Mouse (Mus musculus): Measurements from ENCODE around the gene Lef1. TPM values are rescaled to one million over a fixed set of nuclear protein-coding genes. Genes with fewer than 3 reads are reported as not detected.
A peak's percentile ranks its signal among the peaks of the same experiment; 100 is the strongest.

Lef1 gene
- polyA plus RNA-seq, 2 experiments, result 0.12 to 0.25 TPM

DNA sequence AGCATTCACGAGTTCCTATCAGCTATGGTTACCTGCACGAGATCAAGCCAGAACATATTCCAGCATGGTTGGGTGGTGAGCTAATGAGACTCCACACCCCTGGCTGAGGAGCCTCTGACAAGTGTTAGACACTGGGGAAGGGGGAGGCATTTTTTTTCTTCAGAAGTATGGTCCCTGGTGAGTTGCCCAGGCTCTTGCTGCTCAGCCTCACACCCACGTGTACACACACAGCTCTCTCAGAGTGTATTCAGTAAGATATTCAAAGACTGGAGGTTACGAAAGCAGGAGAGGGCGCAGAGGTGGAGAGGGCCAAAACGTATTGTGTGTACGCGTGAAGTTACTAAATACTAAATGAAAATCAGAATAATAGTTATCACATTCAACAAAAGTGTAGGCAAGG lies 155.2 kb downstream of the Lef1 start:
- Histone ChIP-seq H3K4me1 (replicated peaks; ENCODE audit: control insufficient read depth in 2 of 2, insufficient read depth in 2 of 2, low read length in 1 of 2) (peaks cover 0 to 13% of the 10 kb centered on the region in 2 experiments; a peak in 2 of 4 replicates), H3K27me3 (ENCODE audit: control insufficient read depth, insufficient read depth, low read length) (no peaks in the 10 kb centered on the region), H3K9me3 (ENCODE audit: control insufficient read depth, low read length) (no peaks in the 10 kb centered on the region), H3K9ac (replicated peaks) (no peak overlapping the region), H3K27ac (no peak overlapping the region), H3K36me3 (replicated peaks; ENCODE audit: control insufficient read depth, insufficient read depth, low read depth) (no peaks in the 10 kb centered on the region), H3K4me2 (ENCODE audit: low read depth) (no peak overlapping the region), H3K4me3 (ENCODE audit: insufficient read depth in 1 of 2, low read depth in 2 of 2, low read length in 2 of 2) (no peak overlapping the region)
- DNase-seq (ENCODE audit: low read depth in 3 of 3, low spot score in 3 of 3) (no peak), ATAC-seq (ENCODE audit: insufficient read depth) (no peak)
- 67% methylated on average over 8 of the region's 8 CpGs for WGBS (ENCODE audit: insufficient replicate concordance)
- TF ChIP-seq CTCF (IDR thresholded peaks at IDR 0.05; ENCODE audit: low read depth), result no peak
- TF ChIP-seq EP300 (IDR thresholded peaks at IDR 0.05; ENCODE audit: low read depth), result no peak

DNA sequence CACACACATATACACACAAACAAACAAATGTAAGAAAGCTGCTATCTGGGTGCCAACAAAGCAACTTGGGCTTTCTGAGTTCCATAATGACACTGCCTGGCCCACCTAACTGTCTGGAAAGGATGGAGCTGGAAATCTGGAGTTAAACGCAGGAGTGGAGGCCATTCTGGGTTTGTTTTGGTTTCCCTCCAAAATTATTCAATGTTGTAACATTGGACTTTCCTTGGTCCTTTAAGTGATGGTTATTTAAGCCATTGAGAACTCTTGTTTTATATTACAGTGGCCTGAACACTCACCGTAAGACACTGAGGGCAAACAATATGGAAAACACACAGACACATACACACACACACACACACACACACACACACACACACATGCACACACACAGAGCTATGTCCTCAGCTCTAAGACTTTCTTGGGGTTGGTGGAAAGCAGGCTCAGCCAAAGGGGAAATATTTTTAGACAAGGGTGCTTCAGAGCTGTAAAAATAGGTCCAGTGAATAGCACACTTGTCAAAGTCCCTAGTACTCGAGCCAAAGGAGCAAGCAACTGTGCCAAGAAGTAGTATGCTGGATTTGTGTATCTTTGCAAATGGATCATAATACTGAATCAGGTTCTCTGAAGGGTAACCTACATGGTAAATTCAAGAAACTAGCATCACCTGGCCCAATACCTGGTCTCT lies 156.2 kb downstream of the Lef1 start:
- WGBS (ENCODE audit: insufficient replicate concordance), result 73% methylated on average over 3 of the region's 3 CpGs

DNA sequence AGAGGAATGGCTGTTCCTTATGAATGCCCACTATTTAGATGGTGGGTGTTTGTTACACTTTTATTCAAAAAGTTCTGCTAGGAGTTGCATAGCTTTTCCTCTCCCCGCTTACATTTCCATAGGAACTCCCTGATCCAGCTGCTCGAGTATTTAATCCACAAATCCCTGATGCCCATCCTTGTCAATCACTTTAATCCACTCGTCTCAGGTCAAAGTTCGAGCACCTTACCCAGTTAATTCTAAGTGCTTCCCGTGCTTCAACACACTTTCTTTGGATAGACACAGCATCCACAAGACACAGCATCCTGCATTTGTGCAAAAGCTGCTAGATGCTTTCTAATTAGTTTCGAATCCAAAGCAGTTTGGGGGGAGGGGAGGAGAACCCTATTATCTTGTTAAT lies 160.1 kb downstream of the Lef1 start:
- no peak for TF ChIP-seq EP300 (IDR thresholded peaks at IDR 0.05; ENCODE audit: low read depth)
- TF ChIP-seq CTCF (IDR thresholded peaks at IDR 0.05; ENCODE audit: low read depth), result no peak
- Histone ChIP-seq H3K9me3 (ENCODE audit: control insufficient read depth, low read length) (no peaks in the 10 kb centered on the region), H3K27ac (no peak overlapping the region), H3K4me3 (ENCODE audit: insufficient read depth in 1 of 2, low read depth in 2 of 2, low read length in 2 of 2) (peak overlapping the region; percentile 14 to 70; a peak in 3 of 4 replicates), H3K9ac (replicated peaks) (no peak overlapping the region), H3K4me2 (ENCODE audit: low read depth) (peak overlapping the region; percentile 85), H3K4me1 (replicated peaks; ENCODE audit: control insufficient read depth in 2 of 2, insufficient read depth in 2 of 2, low read length in 1 of 2) (peaks cover 0 to 27% of the 10 kb centered on the region in 2 experiments; a peak in 3 of 4 replicates), H3K36me3 (replicated peaks; ENCODE audit: control insufficient read depth, insufficient read depth, low read depth) (no peaks in the 10 kb centered on the region), H3K27me3 (ENCODE audit: control insufficient read depth, insufficient read depth, low read length) (no peaks in the 10 kb centered on the region)
- no peak for ATAC-seq (ENCODE audit: insufficient read depth)
- WGBS (ENCODE audit: insufficient replicate concordance), result 57% methylated on average over 6 of the region's 6 CpGs
- DNase-seq (ENCODE audit: low read depth in 3 of 3, low spot score in 3 of 3), result no peak

More for the DNA sequence above, 156.2 kb downstream of the Lef1 start:
- Histone ChIP-seq H3K27ac (no peak overlapping the region), H3K4me2 (ENCODE audit: low read depth) (no peak overlapping the region), H3K36me3 (replicated peaks; ENCODE audit: control insufficient read depth, insufficient read depth, low read depth) (no peaks in the 10 kb centered on the region), H3K4me1 (replicated peaks; ENCODE audit: control insufficient read depth in 2 of 2, insufficient read depth in 2 of 2, low read length in 1 of 2) (peaks cover 0 to 20% of the 10 kb centered on the region in 2 experiments; a peak in 3 of 4 replicates), H3K9ac (replicated peaks) (no peak overlapping the region), H3K9me3 (ENCODE audit: control insufficient read depth, low read length) (no peaks in the 10 kb centered on the region), H3K4me3 (ENCODE audit: insufficient read depth in 1 of 2, low read depth in 2 of 2, low read length in 2 of 2) (no peak overlapping the region), H3K27me3 (ENCODE audit: control insufficient read depth, insufficient read depth, low read length) (no peaks in the 10 kb centered on the region)
- TF ChIP-seq EP300 (IDR thresholded peaks at IDR 0.05; ENCODE audit: low read depth) (no peak), CTCF (IDR thresholded peaks at IDR 0.05; ENCODE audit: low read depth) (no peak)
- ATAC-seq (ENCODE audit: insufficient read depth) (no peak), DNase-seq (ENCODE audit: low read depth in 3 of 3, low spot score in 3 of 3) (no peak)

DNA sequence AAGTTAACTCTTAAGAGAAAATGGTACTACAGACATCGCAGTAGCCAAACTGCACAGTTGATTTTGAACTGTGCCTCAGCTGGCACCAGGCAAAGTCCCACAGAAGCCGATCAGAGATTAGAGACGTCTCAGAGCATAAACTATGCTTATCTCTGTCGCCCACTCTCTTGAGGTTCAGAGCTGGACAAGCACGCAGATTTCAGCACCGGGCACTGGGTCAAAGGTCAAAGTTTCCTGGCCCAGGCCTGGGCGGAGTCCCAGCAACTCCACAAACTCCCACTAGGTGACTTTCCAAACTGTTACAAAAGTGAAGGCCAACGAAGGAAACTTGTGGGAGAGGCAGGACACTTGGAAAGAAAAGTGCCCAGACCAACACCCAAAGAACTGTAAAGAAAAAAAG lies 160.9 kb downstream of the Lef1 start:
- Histone ChIP-seq H3K4me3 (ENCODE audit: insufficient read depth in 1 of 2, low read depth in 2 of 2, low read length in 2 of 2) (peak overlapping the region; percentile 70 to 73), H3K36me3 (replicated peaks; ENCODE audit: control insufficient read depth, insufficient read depth, low read depth) (no peaks in the 10 kb centered on the region), H3K4me1 (replicated peaks; ENCODE audit: control insufficient read depth in 2 of 2, insufficient read depth in 2 of 2, low read length in 1 of 2) (peaks cover 0 to 26% of the 10 kb centered on the region in 2 experiments; a peak in 3 of 4 replicates), H3K9ac (replicated peaks) (no peak overlapping the region), H3K9me3 (ENCODE audit: control insufficient read depth, low read length) (no peaks in the 10 kb centered on the region), H3K27ac (no peak overlapping the region), H3K27me3 (ENCODE audit: control insufficient read depth, insufficient read depth, low read length) (no peaks in the 10 kb centered on the region), H3K4me2 (ENCODE audit: low read depth) (peak overlapping the region; percentile 85)
- peak; percentile 62 for ATAC-seq (ENCODE audit: insufficient read depth)
- TF ChIP-seq CTCF (IDR thresholded peaks at IDR 0.05; ENCODE audit: low read depth) (no peak; the same call in 1 of the 2 replicates), EP300 (IDR thresholded peaks at IDR 0.05; ENCODE audit: low read depth) (peak; percentile 51)
- DNase-seq (ENCODE audit: low read depth in 3 of 3, low spot score in 3 of 3), result peak; percentile 50 to 61 (median 50)
- WGBS (ENCODE audit: insufficient replicate concordance), result 2% methylated on average over 8 of the region's 8 CpGs

DNA sequence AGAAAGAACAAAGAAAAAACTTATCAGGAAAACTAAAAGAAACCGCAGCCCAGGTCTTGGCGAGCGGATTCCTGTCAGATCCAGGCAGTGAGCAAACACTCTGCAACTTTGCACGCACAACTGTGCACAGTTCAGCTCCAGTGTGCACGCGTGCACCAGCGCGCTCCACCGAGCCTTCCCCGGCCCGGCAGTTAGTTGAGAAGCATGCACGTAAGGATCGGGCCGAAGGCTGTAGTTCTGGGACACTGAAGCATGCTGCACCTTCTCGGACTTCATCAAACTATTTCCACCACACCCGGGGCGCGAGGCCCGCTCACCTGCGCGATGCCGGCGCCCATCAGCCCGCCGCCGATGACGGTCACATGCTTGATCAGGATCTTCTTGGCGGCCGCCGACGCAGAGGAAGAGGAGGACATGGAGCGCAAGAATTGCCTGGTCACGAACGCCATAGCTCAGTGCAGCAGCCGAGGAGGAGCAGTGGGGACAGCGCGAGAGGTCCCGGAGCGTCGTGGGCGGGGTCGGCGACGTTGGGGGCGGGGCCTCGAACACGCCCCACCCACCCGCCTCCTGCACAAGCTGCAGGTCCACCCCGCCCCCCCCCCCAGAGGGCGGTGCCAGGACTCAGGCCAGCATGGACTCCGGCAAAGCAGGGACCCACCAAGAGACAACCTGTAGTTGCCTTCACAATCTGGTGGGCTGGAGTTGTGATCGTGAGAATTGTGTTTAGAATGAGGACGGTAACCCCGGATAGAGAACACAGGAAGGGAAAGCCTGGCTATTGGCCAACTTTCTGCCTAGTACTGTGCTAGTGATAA lies 161.5 kb downstream of the Lef1 start, which contains the start of gene Hadh:
TSS of gene Hadh (minus strand) at position 543 of the 815 bp plus-strand sequence.
- Histone ChIP-seq H3K9me3 (ENCODE audit: control insufficient read depth, low read length) (no peaks in the 10 kb centered on the region), H3K36me3 (replicated peaks; ENCODE audit: control insufficient read depth, insufficient read depth, low read depth) (no peaks in the 10 kb centered on the region), H3K4me2 (ENCODE audit: low read depth) (peak within 1 kb of the TSS; percentile 85), H3K4me3 (ENCODE audit: insufficient read depth in 1 of 2, low read depth in 2 of 2, low read length in 2 of 2) (peak within 1 kb of the TSS; percentile 70 to 73), H3K27me3 (ENCODE audit: control insufficient read depth, insufficient read depth, low read length) (no peaks in the 10 kb centered on the region), H3K27ac (no peak within 1 kb of the TSS), H3K4me1 (replicated peaks; ENCODE audit: control insufficient read depth in 2 of 2, insufficient read depth in 2 of 2, low read length in 1 of 2) (peaks cover 0 to 21% of the 10 kb centered on the region in 2 experiments; a peak in 3 of 4 replicates), H3K9ac (replicated peaks) (peak within 1 kb of the TSS; percentile 62)
- peak; percentile 84 for ATAC-seq (ENCODE audit: insufficient read depth)
- WGBS (ENCODE audit: insufficient replicate concordance), result under 1% methylated on average over 53 of the region's 54 CpGs
- no peak for TF ChIP-seq CTCF (IDR thresholded peaks at IDR 0.05; ENCODE audit: low read depth)
- no peak for TF ChIP-seq EP300 (IDR thresholded peaks at IDR 0.05; ENCODE audit: low read depth)
- peak; percentile 52 to 66 (median 58) for DNase-seq (ENCODE audit: low read depth in 3 of 3, low spot score in 3 of 3)

Measured in liver, embryonic 14.5 days (tissue).